Mouse (Mus musculus) forebrain, embryonic 13.5 days (tissue): Measurements from ENCODE around the gene Slc30a1. TPM values are rescaled to one million over a fixed set of nuclear protein-coding genes. Genes with fewer than 3 reads are reported as not detected.
A peak's percentile ranks its signal among the peaks of the same experiment; 100 is the strongest.

Source experiments
- ATAC-seq: fragments of 200-750 bp; cut with Nextera tagmentation; 2 replicates; pipeline ENCODE4 v1.8.0; 2017
- H3K27ac ChIP-seq: fragments of 300-500 bp; sonication (generic); 2 replicates; pipeline ENCODE4 v1.5.1; 2015; ENCODE audit warnings: inconsistent platforms, mild to moderate bottlenecking, moderate library complexity
- H3K27me3 ChIP-seq: fragments of 300-500 bp; sonication (generic); 2 replicates; pipeline ENCODE4 v1.6.1; 2015; ENCODE audit warnings: mild to moderate bottlenecking, inconsistent platforms
- H3K36me3 ChIP-seq: fragments of 300-500 bp; sonication (generic); 2 replicates; pipeline ENCODE4 v1.6.1; 2015; ENCODE audit warnings: mild to moderate bottlenecking, inconsistent platforms; ENCODE audit not compliant: poor library complexity, severe bottlenecking
- H3K4me1 ChIP-seq: fragments of 300-500 bp; sonication (generic); 2 replicates; pipeline ENCODE4 v1.6.1; 2015; ENCODE audit warnings: inconsistent platforms
- H3K4me2 ChIP-seq: fragments of 300-500 bp; sonication (generic); 2 replicates; pipeline ENCODE4 v1.6.1; 2015; ENCODE audit warnings: inconsistent platforms, mild to moderate bottlenecking, moderate library complexity
- H3K4me3 ChIP-seq: fragments of 300-500 bp; sonication (generic); 2 replicates; pipeline ENCODE4 v1.5.1; 2015; ENCODE audit warnings: mild to moderate bottlenecking, inconsistent platforms
- H3K9ac ChIP-seq: fragments of 300-500 bp; sonication (generic); 2 replicates; pipeline ENCODE4 v1.6.1; 2015; ENCODE audit warnings: mild to moderate bottlenecking, inconsistent platforms
- H3K9me3 ChIP-seq: fragments of 300-500 bp; sonication (generic); replicated peaks from 2 replicates; pipeline ENCODE4 v1.6.1; 2016; ENCODE audit warnings: inconsistent platforms
- WGBS: fragments of 180-500 bp; shearing (Covaris S2); methylation state at CpG from one replicate; pipeline ENCODE4 v1.1.7; 2015; 5-methylcytosine and 5-hydroxymethylcytosine counted together
- polyA plus RNA-seq: library from polyadenylated mRNA; unstranded; fragments of >200 nt; fragmentation: Nextera tagmentation; extraction: Ambion mirVana; gene quantifications from 2 replicates; pipeline ENCODE4 v1.2.1, GENCODE M21; 2015

The Slc30a1 gene
- polyA plus RNA-seq, 1 experiment from 2014 or later, result 1.6 TPM

DNA sequence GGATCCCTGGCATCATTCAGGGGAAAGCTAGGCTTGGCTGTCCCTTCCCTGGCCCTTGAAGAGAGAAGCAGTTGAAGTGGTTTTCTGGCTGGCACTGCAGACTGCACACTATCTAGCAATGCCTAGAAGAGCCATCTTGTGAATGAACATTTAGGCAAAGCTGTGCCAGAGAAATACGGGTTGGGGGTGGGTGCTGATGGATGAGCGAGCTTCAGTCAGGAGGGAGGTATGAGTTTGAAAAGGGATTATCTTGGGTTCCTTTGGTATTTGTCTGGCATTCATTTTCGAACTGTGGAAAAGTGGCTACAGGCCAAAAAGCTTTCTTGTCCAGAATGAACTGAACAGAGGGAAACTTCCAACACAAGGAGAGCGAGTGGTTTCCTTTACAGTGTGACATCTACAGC is 28.0 kb upstream of the Slc30a1 start:
- 29% methylated on average over 4 of the region's 4 CpGs for WGBS
- Histone ChIP-seq H3K4me3 (no peak overlapping the region), H3K4me1 (peaks cover 12% of the 10 kb centered on the region; the same call in 1 of the 2 replicates), H3K27me3 (no peaks in the 10 kb centered on the region), H3K36me3 (no peaks in the 10 kb centered on the region), H3K9ac (no peak overlapping the region), H3K4me2 (no peak overlapping the region), H3K9me3 (no peaks in the 10 kb centered on the region), H3K27ac (no peak overlapping the region)
- ATAC-seq, result no peak

DNA sequence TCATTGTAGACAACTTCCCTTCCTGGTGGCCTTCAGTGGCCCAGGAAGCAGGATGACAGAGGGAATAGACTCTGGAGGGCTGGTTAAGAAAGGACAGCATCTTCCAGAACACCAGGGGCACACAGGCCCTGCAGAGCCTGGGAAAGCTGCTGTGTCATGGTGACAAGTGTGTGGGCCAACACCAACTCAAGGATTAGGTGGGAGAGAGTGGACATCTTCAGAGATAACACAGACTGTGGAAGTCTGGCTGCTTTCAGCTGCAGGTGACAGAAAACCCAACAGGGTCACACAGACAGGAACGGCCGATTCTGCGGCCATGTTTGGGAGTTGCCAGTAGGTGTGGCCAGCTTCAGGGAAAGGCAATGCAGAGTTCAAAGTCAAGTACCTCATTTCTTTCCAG is 26.3 kb upstream of the Slc30a1 start:
- no peak overlapping the region for H3K4me2 ChIP-seq
- H3K4me3 ChIP-seq, result no peak overlapping the region
- H3K36me3 ChIP-seq, result no peaks in the 10 kb centered on the region

DNA sequence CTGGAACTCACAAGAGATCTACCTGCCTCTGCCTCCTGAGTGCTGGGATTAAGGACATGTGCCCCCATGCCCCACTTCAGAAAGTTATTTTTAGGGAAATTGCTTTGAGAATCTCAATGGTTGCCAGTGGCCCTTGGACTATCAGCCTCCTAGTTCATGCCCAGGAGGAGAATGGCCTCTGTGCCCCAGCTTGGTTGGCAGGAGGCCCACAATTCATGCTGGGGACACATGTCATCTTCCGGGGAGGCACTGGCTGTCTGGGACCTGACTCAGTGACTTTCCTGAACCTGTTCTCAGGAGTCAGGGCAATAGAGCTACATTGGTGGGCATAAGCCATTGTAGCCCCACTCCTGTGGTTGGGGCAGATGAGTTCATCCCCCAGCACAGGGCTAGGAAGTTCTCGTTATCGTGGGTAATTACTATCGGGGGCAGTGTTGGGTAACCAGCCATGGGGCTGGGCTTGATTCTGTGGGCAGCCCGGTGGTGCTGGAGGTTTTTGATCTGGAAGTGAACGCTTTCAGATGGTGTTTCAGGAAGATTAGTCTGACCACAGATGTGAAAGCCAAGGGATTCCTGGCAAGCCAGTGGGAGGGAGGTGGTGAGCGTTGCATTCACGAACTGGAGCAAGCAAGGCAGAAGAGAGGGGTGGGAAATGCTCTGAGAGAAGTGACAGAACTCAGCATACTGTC is 25.5 kb upstream of the Slc30a1 start:
- no peak overlapping the region for H3K4me3 ChIP-seq
- ATAC-seq, result no peak
- H3K9ac ChIP-seq, result no peak overlapping the region
- H3K4me2 ChIP-seq, result no peak overlapping the region
- no peak overlapping the region for H3K27ac ChIP-seq
- H3K4me1 ChIP-seq, result peaks cover 12% of the 10 kb centered on the region; the same call in 1 of the 2 replicates
- WGBS, result 69% methylated on average over 8 of the region's 8 CpGs
- H3K9me3 ChIP-seq, result no peaks in the 10 kb centered on the region
- no peaks in the 10 kb centered on the region for H3K27me3 ChIP-seq
- H3K36me3 ChIP-seq, result no peaks in the 10 kb centered on the region

More for the DNA sequence above, 26.3 kb upstream of the Slc30a1 start:
- H3K9ac ChIP-seq, result no peak overlapping the region
- no peaks in the 10 kb centered on the region for H3K27me3 ChIP-seq
- no peak overlapping the region for H3K27ac ChIP-seq
- H3K9me3 ChIP-seq, result no peaks in the 10 kb centered on the region
- 97% methylated on average over 3 of the region's 3 CpGs for whole genome bisulfite sequencing
- ATAC-seq, result no peak
- peaks cover 12% of the 10 kb centered on the region; the same call in 1 of the 2 replicates for H3K4me1 ChIP-seq

DNA sequence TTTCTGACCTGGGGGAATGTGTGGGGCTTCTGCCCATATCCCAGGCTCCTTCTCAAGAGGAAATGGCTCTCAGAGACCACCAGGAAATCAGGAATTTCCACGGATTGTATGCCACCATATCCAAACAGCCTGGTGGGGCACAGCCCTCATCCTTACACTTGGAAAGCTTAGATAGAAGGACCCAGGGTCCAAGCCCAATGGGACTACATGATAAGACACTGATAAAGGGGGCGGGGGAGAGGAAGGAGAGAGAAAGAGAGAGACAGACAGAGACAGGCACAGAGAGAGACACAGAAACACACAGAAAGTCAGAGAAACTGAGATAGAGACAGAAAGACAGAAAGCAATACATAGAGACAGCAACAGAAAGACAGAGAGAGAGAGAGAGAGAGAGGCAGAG is 24.9 kb upstream of the Slc30a1 start:
- ATAC-seq, result no peak
- Histone ChIP-seq H3K4me2 (no peak overlapping the region), H3K36me3 (no peaks in the 10 kb centered on the region), H3K27me3 (no peaks in the 10 kb centered on the region), H3K4me1 (peaks cover 12% of the 10 kb centered on the region; the same call in 1 of the 2 replicates), H3K9ac (no peak overlapping the region), H3K4me3 (no peak overlapping the region), H3K27ac (no peak overlapping the region), H3K9me3 (no peaks in the 10 kb centered on the region; the same call in 1 of the 2 replicates)
- WGBS, result 79% methylated on average over 2 of the region's 2 CpGs

DNA sequence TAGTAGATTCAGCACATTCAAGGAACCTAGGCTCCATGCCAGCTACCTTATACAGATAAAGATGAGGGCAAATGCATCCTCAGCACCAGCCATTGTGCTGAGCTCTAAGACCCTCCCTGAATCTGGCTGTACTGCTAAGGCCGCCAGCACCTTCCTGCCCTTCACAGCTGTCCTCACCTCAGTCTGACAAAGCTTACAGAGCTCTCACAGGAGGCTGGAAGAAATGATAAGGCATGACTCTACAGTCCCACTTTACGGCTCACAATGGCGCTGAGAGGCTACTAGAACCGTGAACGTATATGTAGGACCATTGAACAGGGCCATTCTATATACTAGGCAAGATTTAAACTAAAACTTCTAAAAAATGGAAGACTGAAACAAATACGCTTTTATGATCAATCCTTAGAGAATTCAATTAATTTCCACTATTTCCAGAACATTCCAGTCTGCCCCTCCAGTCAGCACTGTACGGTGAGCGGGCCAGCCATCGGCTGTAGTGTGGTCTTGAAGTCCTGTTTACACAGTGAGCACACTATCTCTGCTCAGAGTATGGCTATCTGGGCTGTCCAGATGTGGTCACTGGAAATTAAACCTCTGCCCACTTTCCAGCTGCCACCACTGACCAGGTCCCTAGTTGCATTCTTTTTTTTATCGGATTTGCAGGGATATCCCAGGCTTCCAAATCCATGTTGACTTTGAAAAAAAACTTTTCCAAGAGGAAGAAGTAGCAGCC is 23.9 kb upstream of the Slc30a1 start:
- ATAC-seq, result no peak
- no peak overlapping the region for H3K4me3 ChIP-seq
- no peak overlapping the region for H3K9ac ChIP-seq
- no peaks in the 10 kb centered on the region; the same call in 1 of the 2 replicates for H3K9me3 ChIP-seq
- no peak overlapping the region for H3K4me2 ChIP-seq
- peaks cover 12% of the 10 kb centered on the region; the same call in 1 of the 2 replicates for H3K4me1 ChIP-seq
- H3K36me3 ChIP-seq, result no peaks in the 10 kb centered on the region
- no peaks in the 10 kb centered on the region for H3K27me3 ChIP-seq
- 93% methylated on average over 10 of the region's 10 CpGs for WGBS
- no peak overlapping the region for H3K27ac ChIP-seq

DNA sequence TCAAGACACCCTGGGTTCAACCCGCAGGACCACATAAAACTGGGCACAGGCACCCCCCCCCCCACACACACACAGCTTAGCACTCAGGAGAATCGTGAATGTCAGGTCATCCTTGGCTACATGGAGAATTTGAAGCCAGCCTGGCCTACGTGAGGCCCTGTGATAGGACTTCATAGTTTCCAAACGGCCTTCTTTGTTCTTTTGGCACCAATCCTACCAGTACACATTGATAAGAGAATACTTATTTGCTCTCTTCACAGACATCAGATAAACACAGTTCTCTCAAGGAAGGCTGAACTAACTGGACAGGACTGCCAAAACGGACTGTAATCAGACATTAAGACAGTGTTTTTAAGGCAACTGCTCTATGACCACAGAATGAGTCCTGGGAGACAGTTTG is 22.9 kb upstream of the Slc30a1 start:
- Histone ChIP-seq H3K9ac (no peak overlapping the region), H3K4me3 (no peak overlapping the region), H3K9me3 (no peaks in the 10 kb centered on the region; the same call in 1 of the 2 replicates), H3K4me1 (peaks cover 3% of the 10 kb centered on the region; the same call in 1 of the 2 replicates), H3K36me3 (no peaks in the 10 kb centered on the region), H3K4me2 (no peak overlapping the region), H3K27ac (no peak overlapping the region), H3K27me3 (no peaks in the 10 kb centered on the region)
- no peak for ATAC-seq
- 80% methylated on average over 5 of the region's 5 CpGs for WGBS

DNA sequence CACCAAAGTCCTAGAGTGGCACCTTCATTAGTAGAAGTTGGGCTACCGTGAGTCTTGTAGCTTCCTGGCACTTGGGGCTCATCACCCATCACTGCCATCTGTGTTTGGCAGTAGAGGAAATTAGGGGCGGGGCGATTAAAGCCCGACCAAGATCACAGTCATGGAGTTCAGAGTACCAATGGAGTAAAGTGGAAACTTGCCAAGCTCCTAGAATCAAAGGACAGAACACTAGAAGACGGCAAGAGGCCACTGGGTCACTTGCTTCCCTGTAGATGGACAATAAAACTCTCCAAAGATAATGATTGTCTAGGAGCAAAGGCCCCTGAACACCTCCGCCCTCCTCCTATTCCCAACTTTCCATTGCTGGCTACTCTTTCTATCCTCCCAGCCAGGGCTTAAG is 14.7 kb upstream of the Slc30a1 start:
- no peak overlapping the region for H3K4me2 ChIP-seq
- H3K4me3 ChIP-seq, result no peak overlapping the region
- no peak overlapping the region for H3K27ac ChIP-seq
- no peaks in the 10 kb centered on the region for H3K9me3 ChIP-seq
- no peaks in the 10 kb centered on the region for H3K27me3 ChIP-seq
- WGBS, result 78% methylated on average over 6 of the region's 6 CpGs
- no peak for ATAC-seq
- no peak overlapping the region for H3K9ac ChIP-seq
- no peaks in the 10 kb centered on the region for H3K36me3 ChIP-seq
- H3K4me1 ChIP-seq, result no peaks in the 10 kb centered on the region

DNA sequence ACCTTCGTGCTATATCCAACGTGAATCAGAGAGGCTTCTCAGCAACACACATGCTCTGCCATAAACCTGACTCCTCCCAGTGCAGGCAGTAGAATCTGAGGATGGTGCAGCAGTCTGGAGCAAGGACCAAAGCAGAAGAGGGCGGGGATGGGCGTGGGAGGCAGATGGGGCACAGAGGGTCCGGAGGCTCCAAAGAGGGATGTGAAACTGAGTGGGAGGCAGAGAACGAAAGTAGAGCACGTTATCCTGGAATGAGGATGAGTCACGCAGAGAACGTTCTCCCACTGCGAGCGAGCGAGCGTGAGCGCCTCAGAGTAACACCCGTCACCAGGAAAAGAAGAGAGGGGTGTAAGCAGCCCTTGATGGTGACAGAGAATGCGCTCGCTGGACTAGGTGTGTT is 12.2 kb upstream of the Slc30a1 start:
- Histone ChIP-seq H3K9ac (no peak overlapping the region), H3K27me3 (no peaks in the 10 kb centered on the region), H3K27ac (no peak overlapping the region), H3K4me3 (no peak overlapping the region), H3K4me2 (no peak overlapping the region), H3K36me3 (no peaks in the 10 kb centered on the region), H3K9me3 (no peaks in the 10 kb centered on the region), H3K4me1 (no peaks in the 10 kb centered on the region)
- WGBS, result 86% methylated on average over 17 of the region's 17 CpGs
- no peak for ATAC-seq

DNA sequence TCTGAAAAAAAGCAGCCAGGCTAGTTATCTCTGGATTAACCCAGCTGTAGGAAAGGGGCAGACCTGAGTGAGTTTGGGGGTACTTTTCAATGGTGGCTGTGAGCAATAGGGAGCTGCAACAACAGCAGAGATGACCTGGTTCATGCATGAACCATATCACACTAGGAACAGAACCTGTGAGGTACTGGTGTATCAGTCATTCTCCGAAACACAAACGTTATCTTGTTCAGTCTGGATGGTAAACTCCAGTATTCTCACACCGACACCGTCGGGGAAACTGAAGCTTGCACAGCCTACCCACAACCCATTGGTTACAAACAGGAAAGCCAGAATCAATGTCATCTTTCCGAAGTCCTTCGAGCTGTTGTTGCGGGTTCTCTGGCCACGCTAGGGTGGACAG is 11.7 kb upstream of the Slc30a1 start:
- Histone ChIP-seq H3K4me3 (no peak overlapping the region), H3K9ac (no peak overlapping the region), H3K27me3 (no peaks in the 10 kb centered on the region), H3K36me3 (no peaks in the 10 kb centered on the region), H3K9me3 (no peaks in the 10 kb centered on the region), H3K4me2 (no peak overlapping the region), H3K27ac (no peak overlapping the region), H3K4me1 (no peaks in the 10 kb centered on the region)
- 94% methylated on average over 9 of the region's 9 CpGs for WGBS
- ATAC-seq, result no peak

DNA sequence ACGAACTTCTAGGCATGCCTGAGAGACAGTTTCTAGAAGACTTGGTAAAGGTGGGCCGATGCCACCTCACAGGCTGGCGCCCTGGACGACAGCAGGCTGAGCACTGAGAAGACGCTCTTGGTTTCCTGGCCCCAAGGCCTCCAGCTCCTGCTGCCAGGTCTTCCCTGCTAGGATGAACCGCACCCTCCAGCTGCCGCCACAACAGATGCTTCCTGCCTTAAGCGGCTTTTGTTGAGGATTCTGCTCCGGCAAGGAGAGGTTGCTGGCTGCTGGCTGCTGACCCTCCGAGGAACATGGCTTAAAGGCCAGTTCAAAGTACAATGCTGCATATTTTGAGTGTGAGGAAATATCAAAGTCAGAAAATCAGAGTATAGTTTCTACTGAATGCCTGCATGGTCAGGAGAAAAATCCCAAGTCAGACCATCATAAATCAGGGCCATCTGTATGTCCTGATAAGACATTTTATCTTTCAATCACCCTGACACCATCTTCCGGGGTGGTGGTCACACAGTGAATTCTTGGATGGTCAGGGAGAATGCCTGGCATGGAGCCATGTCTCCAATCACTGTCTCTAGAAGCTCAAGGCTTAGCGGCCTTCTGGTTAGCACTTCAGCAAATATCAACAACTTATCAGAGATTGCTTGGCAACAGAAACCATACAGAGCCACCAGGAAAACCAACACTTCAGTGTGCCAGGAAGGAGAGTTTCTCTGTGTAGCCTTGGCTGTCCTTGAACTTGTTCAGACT is 9.6 kb upstream of the Slc30a1 start:
- 80% methylated on average over 12 of the region's 12 CpGs for WGBS
- Histone ChIP-seq H3K27ac (no peak overlapping the region), H3K4me3 (no peak overlapping the region)

DNA sequence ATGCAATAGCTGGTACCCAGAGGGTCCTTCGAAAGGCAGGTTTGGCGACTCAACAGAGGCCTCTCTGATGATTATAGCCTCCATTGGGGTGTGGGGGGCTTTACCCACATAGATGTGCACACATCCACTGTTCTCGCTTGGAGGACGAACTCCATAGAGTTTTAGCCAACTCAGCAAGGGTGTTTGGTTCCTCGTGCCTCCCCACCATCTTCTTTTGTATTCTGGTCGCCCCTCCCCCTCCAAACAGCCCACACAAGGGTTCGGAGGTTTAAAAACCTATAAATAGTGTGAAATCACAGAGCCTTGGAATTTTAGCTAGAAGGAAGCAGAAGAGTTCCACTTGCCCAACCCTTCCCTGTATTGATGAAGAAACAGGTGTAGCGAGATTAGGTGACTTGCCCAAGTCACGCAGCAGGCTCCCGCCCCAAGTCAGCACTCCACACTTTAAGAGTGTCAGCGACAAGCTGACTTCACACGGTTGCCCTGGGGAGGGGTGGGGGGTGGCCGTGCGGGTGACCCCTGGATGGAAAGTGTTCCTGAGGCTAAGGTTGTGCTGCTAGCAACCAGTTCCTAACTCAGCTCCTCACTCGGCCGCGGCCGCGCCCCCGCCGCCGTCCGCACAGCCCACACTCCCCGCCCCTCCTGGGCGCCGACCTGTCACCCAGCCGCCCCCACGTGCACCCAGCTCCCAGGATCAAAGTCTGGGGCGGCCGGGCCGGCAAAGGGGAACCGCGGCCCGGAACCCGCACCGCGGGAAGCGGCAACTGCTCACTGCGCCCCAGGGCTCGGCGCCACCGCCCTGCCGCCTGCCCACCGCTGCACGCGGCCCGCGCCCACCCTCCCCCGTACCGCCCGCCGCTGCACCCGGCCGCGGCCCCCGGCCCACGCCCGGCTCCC is 682 bp upstream of the Slc30a1 start:
- Histone ChIP-seq H3K9ac (peak overlapping the region; percentile 78), H3K36me3 (peaks cover 14% of the 10 kb centered on the region), H3K4me2 (peak overlapping the region; percentile 89), H3K4me1 (peaks cover 39% of the 10 kb centered on the region), H3K9me3 (no peaks in the 10 kb centered on the region), H3K27ac (no peak overlapping the region), H3K27me3 (no peaks in the 10 kb centered on the region), H3K4me3 (peak overlapping the region; percentile 94)
- peak; percentile 71 for ATAC-seq
- 5% methylated on average over 27 of the region's 58 CpGs for WGBS

More for the DNA sequence above, 9.6 kb upstream of the Slc30a1 start:
- Histone ChIP-seq H3K36me3 (no peaks in the 10 kb centered on the region), H3K4me2 (no peak overlapping the region), H3K9me3 (no peaks in the 10 kb centered on the region), H3K9ac (no peak overlapping the region), H3K4me1 (no peaks in the 10 kb centered on the region), H3K27me3 (no peaks in the 10 kb centered on the region)
- no peak for ATAC-seq
